In genomic region chr17:46297028-46297363, GRCm38 (mm10) we compare ENCODE assay signal across 8 mouse cellular contexts. TPM values are rescaled to one million over a fixed set of nuclear protein-coding genes. Genes with fewer than 3 reads are reported as not detected.
A peak's percentile ranks its signal among the peaks of the same experiment; 100 is the strongest.
DNase-seq lines count a peak whose midpoint lies in the region; ATAC-seq and TF ChIP-seq lines count a peak whose summit lies in the region.

No protein-coding gene starts in this region.

- 11% methylated on average over 6 of the region's 6 CpGs for WGBS in forebrain, embryonic 10.5 days
- 10% methylated on average over 6 of the region's 6 CpGs for WGBS in limb, embryonic 12.5 days
- 8% methylated on average over 6 of the region's 6 CpGs for WGBS in olfactory bulb, adult 2 months
- 10% methylated on average over 6 of the region's 6 CpGs for WGBS in thymus, adult 2 months

- peak overlapping the region; percentile 66; the same call in 1 of the 2 replicates for H3K9ac ChIP-seq in limb, embryonic 12.5 days (replicated peaks)

- ATAC-seq in limb, embryonic 12.5 days (ENCODE audit: insufficient number of reproducible peaks, insufficient read depth, low FRiP score, low TSS enrichment, low read depth), result no peak

- TF ChIP-seq POLR2A in olfactory bulb, adult 2 months (IDR thresholded peaks at IDR 0.05; ENCODE audit: insufficient read depth, low read depth, low read length), result no peak
- no peak for TF ChIP-seq POLR2A in thymus, adult 2 months (IDR thresholded peaks at IDR 0.05; ENCODE audit: control insufficient read depth, extremely low read depth, insufficient read depth, low read length, poor library complexity)

- H3K36me3 ChIP-seq in forebrain, embryonic 10.5 days (replicated peaks), result no peaks in the 10 kb centered on the region
- H3K36me3 ChIP-seq in limb, embryonic 12.5 days, result no peaks in the 10 kb centered on the region
- H3K36me3 ChIP-seq in thymus, adult 2 months (ENCODE audit: control insufficient read depth, insufficient read depth, low read length), result no peaks in the 10 kb centered on the region

- peak; percentile 24 for DNase-seq in layer of hippocampus, adult 9-10 months (ENCODE audit: low spot score)
- no peak for DNase-seq in layer of hippocampus, adult 11-12 months (ENCODE audit: low spot score)
- DNase-seq in forebrain, embryonic 10.5 days (ENCODE audit: extremely low spot score, low spot score), result no peak
- DNase-seq in thymus, adult 2 months, result no peak
- DNase-seq in right cerebral cortex, adult 18-20 months, result no peak
- DNase-seq in embryo, embryonic 10 days (ENCODE audit: low spot score), result no peak

- peak overlapping the region; percentile 100 for H3K4me2 ChIP-seq in limb, embryonic 12.5 days

- peak overlapping the region; percentile 68 for H3K4me3 ChIP-seq in forebrain, embryonic 10.5 days
- H3K4me3 ChIP-seq in limb, embryonic 12.5 days (replicated peaks), result peak overlapping the region; percentile 64
- H3K4me3 ChIP-seq in olfactory bulb, adult 2 months (ENCODE audit: insufficient read depth, low read depth, low read length), result peak overlapping the region; percentile 65
- no peak overlapping the region for H3K4me3 ChIP-seq in thymus, adult 2 months (ENCODE audit: control insufficient read depth, insufficient read depth, low read length)

- TF ChIP-seq CTCF in olfactory bulb, adult 2 months (IDR thresholded peaks at IDR 0.05; ENCODE audit: insufficient read depth, low read depth, low read length), result no peak
- TF ChIP-seq CTCF in thymus, adult 2 months (IDR thresholded peaks at IDR 0.05; ENCODE audit: borderline replicate concordance, control insufficient read depth, extremely low read depth, insufficient read depth, low read length, poor library complexity), result no peak

- H3K27ac ChIP-seq in forebrain, embryonic 10.5 days, result peak overlapping the region; percentile 68; the same call in 1 of the 2 replicates
- no peak overlapping the region for H3K27ac ChIP-seq in limb, embryonic 12.5 days
- H3K27ac ChIP-seq in olfactory bulb, adult 2 months (ENCODE audit: insufficient read depth, low read depth, low read length), result no peak overlapping the region
- no peak overlapping the region for H3K27ac ChIP-seq in thymus, adult 2 months (ENCODE audit: control insufficient read depth, insufficient read depth, low read length)

- peaks cover 26% of the 10 kb centered on the region for H3K4me1 ChIP-seq in forebrain, embryonic 10.5 days
- peaks cover 18% of the 10 kb centered on the region for H3K4me1 ChIP-seq in limb, embryonic 12.5 days (replicated peaks)
- peaks cover 24% of the 10 kb centered on the region for H3K4me1 ChIP-seq in olfactory bulb, adult 2 months (ENCODE audit: control insufficient read depth, insufficient read depth, low read length)
- H3K4me1 ChIP-seq in thymus, adult 2 months (replicated peaks; ENCODE audit: control insufficient read depth, insufficient read depth, low read length), result peaks cover 13% of the 10 kb centered on the region

- no peaks in the 10 kb centered on the region for H3K9me3 ChIP-seq in forebrain, embryonic 10.5 days
- H3K9me3 ChIP-seq in limb, embryonic 12.5 days, result no peaks in the 10 kb centered on the region

- peaks cover 82% of the 10 kb centered on the region for H3K27me3 ChIP-seq in forebrain, embryonic 10.5 days (ENCODE audit: poor library complexity, severe bottlenecking)
- peaks cover 80% of the 10 kb centered on the region for H3K27me3 ChIP-seq in limb, embryonic 12.5 days
- peaks cover 12% of the 10 kb centered on the region; the same call in 1 of the 2 replicates for H3K27me3 ChIP-seq in thymus, adult 2 months (ENCODE audit: control insufficient read depth, insufficient read depth, low read length)

RNA-seq across cellular contexts. Expression of gene Dlk2, which starts 0.2 kb away (rescaled TPM):
- 1.2 TPM in 2 replicates for polyA plus RNA-seq in forebrain, embryonic 10.5 days (2016; fragmentation: Nextera tagmentation; extraction: Ambion mirVana)
- 3.8 and 4.8 TPM in 2 replicates for polyA plus RNA-seq in limb, embryonic 12.5 days (2016; fragmentation: Nextera tagmentation; extraction: Ambion mirVana)
- not detected in 2 replicates for polyA plus RNA-seq in olfactory bulb, adult 2 months (2012; ENCODE audit: insufficient read depth, insufficient read length, low replicate concordance, missing spikeins)
- polyA plus RNA-seq in thymus, adult 2 months (2012; rRNA removed), result 8.5 and 11.3 TPM in 2 replicates

RNA-seq across cellular contexts. Expression of gene Tjap1, which starts 14.2 kb away (rescaled TPM):
- 60.0 and 62.6 TPM in 2 replicates for polyA plus RNA-seq in forebrain, embryonic 10.5 days (2016; fragmentation: Nextera tagmentation; extraction: Ambion mirVana)
- polyA plus RNA-seq in limb, embryonic 12.5 days (2016; fragmentation: Nextera tagmentation; extraction: Ambion mirVana), result 59.9 and 62.8 TPM in 2 replicates
- polyA plus RNA-seq in olfactory bulb, adult 2 months (2012; ENCODE audit: insufficient read depth, insufficient read length, low replicate concordance, missing spikeins), result not detected in 2 replicates
- 98.7 and 106 TPM in 2 replicates for polyA plus RNA-seq in thymus, adult 2 months (2012; rRNA removed)

RNA-seq across cellular contexts. Expression of gene Abcc10, which starts 31.2 kb away (rescaled TPM):
- 5.8 and 6.1 TPM in 2 replicates for polyA plus RNA-seq in forebrain, embryonic 10.5 days (2016; fragmentation: Nextera tagmentation; extraction: Ambion mirVana)
- 7.7 and 8.2 TPM in 2 replicates for polyA plus RNA-seq in limb, embryonic 12.5 days (2016; fragmentation: Nextera tagmentation; extraction: Ambion mirVana)
- polyA plus RNA-seq in olfactory bulb, adult 2 months (2012; ENCODE audit: insufficient read depth, insufficient read length, low replicate concordance, missing spikeins), result not detected in 2 replicates
- polyA plus RNA-seq in thymus, adult 2 months (2012; rRNA removed), result 31.8 and 33.4 TPM in 2 replicates

RNA-seq across cellular contexts. Expression of gene Lrrc73, which starts 43.7 kb away (rescaled TPM):
- polyA plus RNA-seq in forebrain, embryonic 10.5 days (2016; fragmentation: Nextera tagmentation; extraction: Ambion mirVana), result 0.81 and 1.0 TPM in 2 replicates
- 0.60 and 0.65 TPM in 2 replicates for polyA plus RNA-seq in limb, embryonic 12.5 days (2016; fragmentation: Nextera tagmentation; extraction: Ambion mirVana)
- not detected in 2 replicates for polyA plus RNA-seq in olfactory bulb, adult 2 months (2012; ENCODE audit: insufficient read depth, insufficient read length, low replicate concordance, missing spikeins)
- 4.2 and 5.3 TPM in 2 replicates for polyA plus RNA-seq in thymus, adult 2 months (2012; rRNA removed)

RNA-seq across cellular contexts. Expression of gene Yipf3, which starts 49.1 kb away (rescaled TPM):
- 68.3 and 72.5 TPM in 2 replicates for polyA plus RNA-seq in forebrain, embryonic 10.5 days (2016; fragmentation: Nextera tagmentation; extraction: Ambion mirVana)
- 65.6 and 73.5 TPM in 2 replicates for polyA plus RNA-seq in limb, embryonic 12.5 days (2016; fragmentation: Nextera tagmentation; extraction: Ambion mirVana)
- not detected in 2 replicates for polyA plus RNA-seq in olfactory bulb, adult 2 months (2012; ENCODE audit: insufficient read depth, insufficient read length, low replicate concordance, missing spikeins)
- 250 and 292 TPM in 2 replicates for polyA plus RNA-seq in thymus, adult 2 months (2012; rRNA removed)

Comparison
In these comparisons a context has a peak if more than half of its experiments do, and no peak if none do; other contexts are left out.
1. RNA of gene Tjap1, which starts 14.2 kb away (polyA plus RNA-seq): 98.7 to 106 TPM in thymus, adult 2 months, 60.0 to 62.6 TPM in forebrain, embryonic 10.5 days and 59.9 to 62.8 TPM in limb, embryonic 12.5 days; not detected in olfactory bulb, adult 2 months; every median in the first group is over 10 times any median in the second.